Mouse (Mus musculus) brain, embryonic 14.5 days (tissue): ENCODE results near the gene Gm960.

ENCODE experiments used
- CTCF ChIP-seq: fragments of 200-500 bp; IDR thresholded peaks from 2 replicates; pipeline ENCODE4 v1.5.1; 2012; ENCODE audit warnings: inconsistent platforms, mild to moderate bottlenecking, moderate library complexity, borderline replicate concordance; ENCODE audit not compliant: insufficient read depth, insufficient read length; ENCODE audit errors: extremely low read depth
- POLR2A ChIP-seq: fragments of 200-500 bp; IDR thresholded peaks from 2 replicates; pipeline ENCODE4 v1.6.1; 2012; ENCODE audit warnings: mild to moderate bottlenecking, inconsistent platforms, borderline replicate concordance; ENCODE audit not compliant: poor library complexity, insufficient read depth, insufficient read length, severe bottlenecking; ENCODE audit errors: extremely low read depth

GRCm38 (mm10) chr19:4620721-4621120 lies 77.7 kb downstream of the Gm960 start:
- TF ChIP-seq POLR2A, result no peak
- TF ChIP-seq CTCF, result no peak
